Mouse (Mus musculus) stomach, postnatal 0 days (tissue): ENCODE results near the gene Selenbp1.

ENCODE experiments used
- CTCF ChIP-seq: IDR thresholded peaks from 2 replicates; pipeline ENCODE4 v1.5.1; 2016; ENCODE audit warnings: antibody characterized with exemption, low read depth, mild to moderate bottlenecking, moderate library complexity
- EP300 ChIP-seq: optimal IDR thresholded peaks from 2 replicates; pipeline ENCODE3; 2016; ENCODE audit warnings: antibody characterized with exemption

- no peak for TF ChIP-seq CTCF
- no peak for TF ChIP-seq EP300
These were observed 33.0 kb downstream of the Selenbp1 start for GRCm38 (mm10) chr3:94965878-94966277.
